In the genomic region with DNA sequence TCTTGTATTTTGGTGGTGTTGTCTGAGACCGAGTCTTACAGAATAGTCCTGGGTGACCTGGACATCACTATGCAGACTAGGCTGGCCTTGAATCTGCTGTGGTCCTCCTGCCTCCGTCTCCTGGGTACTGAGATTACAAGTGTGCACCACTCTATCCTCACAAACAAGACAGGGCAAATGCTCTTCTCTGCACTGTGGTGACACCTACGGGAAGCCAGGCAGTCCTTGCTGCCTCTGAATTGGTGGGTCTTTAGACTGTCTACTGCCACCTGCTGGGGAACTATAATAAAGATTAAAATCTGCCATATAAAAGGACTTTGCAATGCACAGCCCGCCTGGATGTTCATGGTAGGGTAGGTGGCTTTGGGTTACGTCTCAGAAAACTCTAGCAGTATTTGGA, we compare ENCODE assay signal across 8 mouse cellular contexts. TPM values are rescaled to one million over a fixed set of nuclear protein-coding genes. Genes with fewer than 3 reads are reported as not detected.
DNase-seq lines count a peak whose midpoint lies in the region; ATAC-seq and TF ChIP-seq lines count a peak whose summit lies in the region.

No protein-coding gene starts in this region.

- no peak overlapping the region for H3K9ac ChIP-seq in intestine, embryonic 15.5 days

- no peaks in the 10 kb centered on the region for H3K9me3 ChIP-seq in intestine, embryonic 15.5 days
- H3K9me3 ChIP-seq in midbrain, embryonic 10.5 days (replicated peaks), result no peaks in the 10 kb centered on the region

- no peak overlapping the region for H3K4me3 ChIP-seq in intestine, embryonic 15.5 days (replicated peaks)
- H3K4me3 ChIP-seq in midbrain, embryonic 10.5 days, result no peak overlapping the region
- no peak overlapping the region for H3K4me3 ChIP-seq in spleen, adult 2 months (ENCODE audit: extremely low read depth, insufficient read depth, insufficient read length)

- H3K4me1 ChIP-seq in intestine, embryonic 15.5 days (replicated peaks), result peaks cover 6% of the 10 kb centered on the region
- peaks cover 13% of the 10 kb centered on the region for H3K4me1 ChIP-seq in midbrain, embryonic 10.5 days
- peaks cover 4% of the 10 kb centered on the region; the same call in 1 of the 2 replicates for H3K4me1 ChIP-seq in spleen, adult 2 months (ENCODE audit: control insufficient read depth, insufficient read depth, insufficient read length)

- 28% methylated on average over 5 of the region's 5 CpGs for WGBS in intestine, embryonic 15.5 days
- 56% methylated on average over 5 of the region's 5 CpGs for WGBS in midbrain, embryonic 10.5 days
- WGBS in spleen, adult 2 months, result 28% methylated on average over 5 of the region's 5 CpGs

- peak; percentile 73 for DNase-seq in heart, adult 8-10 months (ENCODE audit: low spot score)
- no peak for DNase-seq in heart, postnatal 25 days (ENCODE audit: low spot score)
- peak; percentile 65 for DNase-seq in brain, embryonic 18.5 days (ENCODE audit: low read depth, low spot score)
- peak; percentile 44 for DNase-seq in fibroblast of lung, adult 2 months (ENCODE audit: low read depth)
- peak; percentile 56 for DNase-seq in left cerebral cortex, postnatal 4 days
- peak; percentile 50 for DNase-seq in midbrain, embryonic 10.5 days (ENCODE audit: low spot score)
- DNase-seq in spleen, adult 2 months (ENCODE audit: low read depth in 1 of 2, low spot score in 2 of 2), result peak; percentile 50 to 65

- H3K36me3 ChIP-seq in intestine, embryonic 15.5 days, result 0 out of 2 replicates have a peak, but pooled peaks cover under 1% of the 10 kb centered on the region
- H3K36me3 ChIP-seq in midbrain, embryonic 10.5 days, result peaks cover 2% of the 10 kb centered on the region; the same call in 1 of the 2 replicates
- no peaks in the 10 kb centered on the region for H3K36me3 ChIP-seq in spleen, adult 2 months (ENCODE audit: control insufficient read depth, insufficient read depth, low read length)

- peak; percentile 76 for ATAC-seq in intestine, embryonic 15.5 days

- peak; percentile 63; the same call in 1 of the 2 replicates for TF ChIP-seq CTCF in spleen, adult 2 months (IDR thresholded peaks at IDR 0.05; ENCODE audit: extremely low read depth, insufficient read depth, insufficient read length, insufficient replicate concordance)

- TF ChIP-seq POLR2A in spleen, adult 2 months (IDR thresholded peaks at IDR 0.05; ENCODE audit: low read depth, low read length), result no peak

- H3K27me3 ChIP-seq in intestine, embryonic 15.5 days (replicated peaks), result no peaks in the 10 kb centered on the region
- H3K27me3 ChIP-seq in midbrain, embryonic 10.5 days (ENCODE audit: low read depth, poor library complexity, severe bottlenecking), result no peaks in the 10 kb centered on the region
- no peaks in the 10 kb centered on the region for H3K27me3 ChIP-seq in spleen, adult 2 months (ENCODE audit: control insufficient read depth, insufficient read depth, low read length)

- H3K4me2 ChIP-seq in intestine, embryonic 15.5 days (replicated peaks), result no peak overlapping the region

- H3K27ac ChIP-seq in intestine, embryonic 15.5 days, result no peak overlapping the region
- no peak overlapping the region for H3K27ac ChIP-seq in midbrain, embryonic 10.5 days (replicated peaks)
- no peak overlapping the region for H3K27ac ChIP-seq in spleen, adult 2 months (ENCODE audit: insufficient read depth, low read length)

- intact Hi-C loops in heart, postnatal 25 days (cut with DNase I), result loop anchor here (1.0 to 5.0 kb wide), 3 partner anchors 79 to 241 kb away; no protein-coding TSS in a partner anchor
- intact Hi-C loops in left cerebral cortex, postnatal 4 days (cut with DNase I), result no loop called here

RNA-seq across cellular contexts. Expression of gene Plcg2, which starts 32.8 kb away (rescaled TPM):
- total RNA-seq in heart, adult 8-10 months (2022), result 10 to 100 TPM in 1 of 4 experiments, 1 to 10 TPM in 3; 5.3 to 10.4 (median 7.5) TPM
- 1 to 10 TPM; 6.2 to 6.7 TPM for total RNA-seq in heart, postnatal 25 days (2021)
- polyA plus RNA-seq in intestine, embryonic 15.5 days (2015; fragmentation: Nextera tagmentation; extraction: Ambion mirVana), result 4.1 and 4.2 TPM in 2 replicates
- total RNA-seq in left cerebral cortex, postnatal 4 days (2021), result 1 to 10 TPM; 1.4 to 1.5 TPM
- 3.5 and 3.8 TPM in 2 replicates for polyA plus RNA-seq in midbrain, embryonic 10.5 days (2016; fragmentation: Nextera tagmentation; extraction: Ambion mirVana)
- 51.1 and 65.9 TPM in 2 replicates for polyA plus RNA-seq in spleen, adult 2 months (2012; rRNA removed)
